Mouse (Mus musculus) frontal cortex, postnatal 10 days (tissue): Measurements from ENCODE around the gene Fzr1.

Experiments
- DNase-seq, 2 experiments: peaks; one replicate each; pipeline ENCODE4 v3.0.0; 2022; ENCODE audit warnings: low spot score in 2 of 2, mixed read lengths in 1 of 2

Fzr1 gene

DNA sequence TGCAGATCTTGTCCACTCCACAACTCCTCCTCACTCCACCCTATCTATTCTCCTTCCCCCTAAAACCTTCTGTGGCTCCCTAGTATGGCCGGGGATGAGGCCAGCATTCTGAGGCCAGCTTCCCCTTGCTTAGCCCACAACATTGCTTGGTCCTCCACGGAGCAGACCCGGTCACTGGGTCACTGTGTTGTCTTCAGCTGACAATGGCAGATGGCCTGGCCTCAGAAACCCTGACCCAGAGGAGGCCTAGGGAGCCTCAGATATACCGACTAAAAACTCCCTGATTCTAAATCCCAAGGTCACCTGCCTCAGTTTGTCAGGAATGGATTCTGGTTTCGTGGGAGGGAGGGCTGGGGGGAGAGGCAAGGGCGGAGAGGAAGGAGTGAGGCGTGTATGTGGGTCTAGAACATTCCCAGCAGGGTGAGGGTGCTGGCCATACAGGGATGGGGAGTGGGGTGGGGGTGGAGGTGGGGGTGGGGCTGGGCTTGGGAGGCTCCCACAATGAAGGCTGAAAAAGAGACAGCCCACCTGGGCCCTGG is 24.0 kb upstream of the Fzr1 start:
- no peak for DNase-seq

DNA sequence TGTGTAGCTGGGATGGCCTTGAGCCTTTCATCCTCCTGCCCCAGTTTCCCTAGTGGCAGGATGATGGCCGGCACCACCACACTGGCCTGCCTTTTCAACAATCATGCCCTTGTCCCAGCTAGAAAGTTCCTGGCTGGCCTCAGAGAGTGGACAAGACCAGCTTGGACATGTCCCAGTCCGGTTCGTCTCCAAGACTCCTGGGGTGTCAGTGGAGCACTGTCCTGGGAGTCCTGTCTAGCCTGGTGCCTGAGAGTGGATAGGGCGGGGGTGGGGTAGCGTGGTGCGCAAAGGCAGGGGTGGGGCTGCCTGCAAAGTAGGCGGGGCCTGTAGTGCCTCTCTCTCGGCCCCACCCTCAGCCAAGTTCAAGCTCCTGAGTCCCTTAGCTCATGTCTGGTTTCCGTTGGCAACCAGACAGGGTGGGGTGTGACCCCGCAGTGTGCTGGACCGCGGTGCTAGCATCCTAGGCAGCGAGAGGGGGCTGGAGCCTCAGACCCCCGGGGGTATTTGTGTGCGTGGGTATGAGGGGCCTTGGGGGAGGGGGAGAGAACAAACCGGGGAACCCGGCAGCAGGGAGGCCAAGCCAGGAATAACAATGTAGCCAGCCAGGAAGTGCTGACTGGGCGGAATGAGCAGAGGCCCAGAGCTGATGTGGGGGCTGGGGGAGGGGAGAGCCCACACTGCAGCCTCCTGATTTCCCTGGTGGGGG is 23.4 kb upstream of the Fzr1 start:
- DNase-seq, result peak in 1 of 2 experiments; percentile 71

DNA sequence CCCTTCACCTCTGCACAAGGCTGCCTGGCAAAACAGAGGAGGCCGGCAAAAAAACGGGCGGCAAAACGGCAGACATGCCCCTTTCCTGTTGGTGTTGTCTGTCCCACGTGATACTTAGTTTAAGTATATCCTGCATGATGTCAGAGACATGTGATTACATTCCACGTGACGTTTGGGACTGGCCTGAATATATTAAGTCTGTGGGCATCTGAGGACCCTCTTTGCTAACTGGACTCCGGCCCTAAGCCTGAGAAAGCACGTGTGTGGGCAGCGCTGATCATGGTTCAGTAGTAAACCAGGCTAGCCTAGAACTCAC is 22.8 kb upstream of the Fzr1 start:
- no peak for DNase-seq

DNA sequence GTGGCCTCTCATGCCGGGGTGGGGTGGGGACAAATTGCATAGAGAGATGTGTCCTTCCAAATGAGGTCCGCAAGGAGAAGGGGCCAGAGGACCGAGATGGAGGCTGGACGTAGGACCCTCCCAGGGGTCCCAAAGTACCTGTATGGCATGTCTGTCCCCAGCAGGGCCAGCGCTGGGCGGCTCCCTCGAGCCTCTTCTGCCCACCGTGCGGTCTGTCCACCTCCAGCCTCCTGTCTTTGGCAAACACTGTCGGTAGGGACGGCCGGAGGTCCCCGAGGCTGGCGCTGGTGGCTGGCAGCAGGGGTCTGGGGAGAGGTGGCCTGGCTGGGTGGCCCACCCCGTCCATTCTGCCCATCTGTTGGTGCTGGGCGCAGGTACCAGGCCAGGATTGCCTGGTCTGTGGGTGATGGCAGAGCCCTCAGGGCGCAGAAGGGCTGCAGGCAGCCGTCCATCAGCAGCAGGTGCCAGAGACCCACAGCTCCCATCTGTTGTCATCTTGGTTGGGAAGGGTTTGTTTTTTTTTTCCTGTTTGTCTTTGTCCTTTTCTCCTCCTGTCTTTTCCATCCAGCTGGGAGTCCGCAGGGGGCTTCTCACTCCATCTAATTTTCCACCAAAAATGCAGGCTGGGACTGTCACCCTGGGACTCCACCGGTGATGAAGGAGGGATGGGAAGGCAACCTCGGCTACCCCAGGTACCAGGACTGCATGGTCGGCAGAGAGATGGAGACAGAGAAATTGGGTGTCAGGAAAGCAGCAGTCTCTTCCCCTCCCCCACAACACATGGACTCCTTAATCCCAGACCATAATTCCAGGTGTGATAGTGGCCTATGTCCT is 22.3 kb upstream of the Fzr1 start:
- DNase-seq, result no peak

DNA sequence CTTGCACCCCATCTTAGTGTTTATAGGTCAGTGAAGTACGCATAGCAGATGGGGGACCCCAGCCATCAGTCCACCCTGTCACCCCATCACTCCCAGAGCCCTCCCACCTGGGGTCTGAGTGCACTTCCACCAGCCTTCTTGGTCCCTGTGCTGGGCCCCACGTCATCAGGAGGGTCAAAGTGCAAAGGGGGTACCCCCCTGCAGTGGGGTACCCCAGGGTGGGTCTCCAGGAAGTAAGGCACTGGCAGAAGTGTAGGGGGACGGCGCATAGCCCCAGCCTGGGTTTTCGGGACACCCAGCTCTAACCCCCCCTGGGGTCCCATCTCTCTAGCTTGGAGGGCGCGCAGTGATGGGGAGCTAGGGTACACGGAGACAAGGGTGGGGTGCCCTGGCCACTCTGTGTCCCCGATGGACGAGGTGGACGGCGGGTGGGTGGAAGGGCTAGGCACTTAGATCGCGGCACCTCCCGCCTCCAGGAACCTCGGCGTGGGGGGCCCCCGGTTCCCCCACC is 21.5 kb upstream of the Fzr1 start:
- no peak for DNase-seq

DNA sequence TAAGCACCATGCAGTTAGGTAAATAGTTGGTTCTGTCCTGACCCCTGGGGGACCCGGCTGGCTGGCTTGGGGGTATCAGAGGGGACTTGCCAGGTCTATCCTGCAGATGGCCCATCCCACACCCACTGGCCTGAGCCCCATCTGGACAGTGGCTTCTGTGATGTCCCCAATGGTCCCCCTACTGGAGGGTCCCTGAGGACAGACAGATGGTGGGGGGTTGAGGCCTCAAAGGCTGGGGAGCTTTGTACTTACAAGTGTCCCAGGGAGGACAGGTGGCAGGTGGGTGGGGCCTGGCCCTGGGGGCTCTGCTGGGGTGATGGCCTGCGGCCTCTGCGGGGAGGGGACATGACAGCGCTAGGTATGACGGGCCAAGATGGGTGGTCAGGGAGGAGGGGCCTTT is 21.0 kb upstream of the Fzr1 start:
- no peak for DNase-seq

DNA sequence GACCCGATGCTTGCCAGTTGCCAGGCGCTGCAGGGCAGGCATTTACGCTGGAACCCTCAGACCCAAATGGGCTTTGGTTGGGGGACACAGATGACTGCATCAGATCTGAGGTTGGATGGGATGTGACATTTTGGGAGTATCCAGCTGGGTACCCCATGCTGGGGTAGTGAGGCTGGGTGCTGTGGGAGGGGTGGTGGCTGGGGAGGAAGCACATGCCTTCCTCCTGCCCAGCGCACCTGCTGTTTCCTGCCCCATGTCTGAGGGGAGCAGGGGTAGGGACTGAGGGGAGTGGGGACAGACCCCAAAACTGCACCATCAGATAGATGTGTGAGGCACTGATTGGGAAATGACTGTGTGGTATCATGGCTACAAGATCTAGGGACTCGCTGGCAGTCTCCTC is 18.4 kb upstream of the Fzr1 start:
- no peak for DNase-seq

DNA sequence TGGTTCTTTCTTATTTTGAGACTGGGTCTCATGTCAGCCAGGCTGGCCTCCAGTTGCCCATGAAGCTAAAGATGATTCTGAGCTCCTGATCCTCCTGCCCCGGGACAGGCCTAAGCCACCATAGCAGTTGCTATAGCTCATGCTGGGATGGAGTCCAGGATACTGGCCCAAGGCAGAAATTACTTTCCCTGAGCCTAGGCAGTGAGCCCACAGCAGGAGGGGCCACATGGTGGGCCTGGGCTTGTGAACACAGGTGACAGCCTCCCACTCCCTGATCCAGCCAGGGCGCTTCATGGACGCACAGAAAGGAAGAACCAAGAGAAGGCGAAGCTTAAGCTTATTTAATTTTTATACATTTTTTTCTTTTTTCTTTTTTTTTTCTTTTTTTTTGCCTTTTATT is 17.5 kb upstream of the Fzr1 start:
- DNase-seq, result no peak

DNA sequence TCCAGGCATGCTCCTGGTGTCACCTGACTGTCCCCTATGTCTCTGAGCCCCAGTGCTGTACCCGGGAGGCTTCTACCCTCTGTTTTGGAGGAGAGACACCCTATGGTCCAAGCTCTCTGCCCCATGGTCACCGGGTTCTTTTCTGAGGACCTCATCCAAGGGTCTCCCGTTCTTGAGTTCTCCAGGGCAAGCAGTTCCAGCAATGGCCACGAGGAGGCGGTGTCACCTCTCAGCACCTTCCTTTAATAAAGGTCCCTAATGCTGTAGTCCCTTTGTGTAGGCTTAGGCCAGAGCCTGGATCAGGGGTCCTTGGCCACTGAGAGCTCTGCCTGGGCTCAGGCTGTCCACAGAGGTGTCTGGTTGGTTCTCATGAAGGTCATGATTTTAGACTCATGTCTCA is 16.8 kb upstream of the Fzr1 start:
- DNase-seq, result peak in 1 of 2 experiments; percentile 66

DNA sequence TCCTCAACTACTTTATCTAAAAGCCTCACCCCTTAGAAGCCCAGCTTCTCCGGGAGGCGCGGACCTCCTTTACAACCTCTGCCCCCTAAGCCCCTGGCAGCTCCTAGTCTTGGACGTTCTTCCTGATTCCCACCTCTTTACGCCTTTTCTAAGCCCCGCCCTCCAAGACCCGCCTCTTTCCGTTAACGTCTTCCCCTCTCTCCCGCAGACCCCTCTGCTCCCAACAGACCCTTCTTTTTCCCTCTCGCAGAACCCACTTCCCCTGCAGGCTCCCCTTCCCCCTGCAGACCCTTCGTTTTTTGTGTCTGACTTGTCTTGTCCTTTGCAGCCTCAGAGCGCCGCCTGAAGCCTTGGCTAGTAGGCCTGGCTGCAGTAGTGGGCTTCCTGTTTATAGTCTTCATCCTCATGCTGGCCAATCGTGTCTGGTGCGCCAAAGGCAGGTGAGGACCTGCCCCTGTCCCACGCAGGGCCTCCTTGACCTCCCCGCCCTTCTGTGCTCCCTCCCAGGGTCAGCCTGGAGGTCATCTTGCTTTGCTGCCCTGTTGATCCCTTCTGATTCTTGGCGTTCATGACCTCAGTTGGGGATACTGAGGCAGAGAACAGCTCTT is 15.2 kb upstream of the Fzr1 start:
- DNase-seq, result no peak

DNA sequence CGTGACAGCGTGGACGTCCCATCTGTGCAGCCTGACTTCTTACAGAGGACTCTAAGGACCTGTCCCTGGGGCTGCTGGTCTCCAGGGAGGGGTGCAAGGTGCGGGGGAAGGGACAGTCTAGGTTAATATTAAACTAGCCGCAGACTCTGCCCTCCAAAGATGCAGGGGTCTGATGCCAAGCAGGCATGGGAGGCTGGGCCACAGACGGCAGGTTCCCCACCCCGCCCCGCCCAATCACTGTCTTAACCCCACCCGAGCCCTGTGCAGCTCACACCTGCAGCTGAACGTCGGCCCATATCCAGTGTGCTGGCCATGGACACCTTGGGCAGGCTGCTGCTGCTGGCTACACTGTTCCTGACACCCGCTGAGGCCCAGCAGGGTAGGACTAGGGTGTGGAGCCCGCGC is 14.5 kb upstream of the Fzr1 start, which contains the start of gene Smim24:
TSS of gene Smim24 (plus strand) at position 271 of the 405 bp plus-strand sequence.
- DNase-seq, result no peak

DNA sequence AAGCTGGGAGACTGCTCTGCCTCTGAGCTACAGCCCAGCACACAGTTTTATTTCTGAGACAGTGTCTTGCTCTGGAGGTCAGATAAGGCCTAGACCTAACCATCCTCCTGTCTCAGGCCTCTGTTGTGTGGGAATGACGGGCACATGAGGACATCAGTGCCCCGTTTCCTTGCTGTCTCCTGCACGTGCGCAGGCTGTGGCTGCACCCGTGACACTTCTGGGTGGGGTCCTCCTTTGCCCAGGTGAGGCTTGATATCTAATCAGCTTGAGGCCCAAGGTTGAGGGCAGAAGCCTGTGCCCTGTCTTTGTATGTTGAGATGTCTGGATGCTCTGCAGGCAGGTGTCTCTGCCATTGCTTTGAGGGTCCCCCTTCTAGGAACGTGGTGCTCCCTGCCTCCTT is 14.0 kb upstream of the Fzr1 start:
- no peak for DNase-seq

DNA sequence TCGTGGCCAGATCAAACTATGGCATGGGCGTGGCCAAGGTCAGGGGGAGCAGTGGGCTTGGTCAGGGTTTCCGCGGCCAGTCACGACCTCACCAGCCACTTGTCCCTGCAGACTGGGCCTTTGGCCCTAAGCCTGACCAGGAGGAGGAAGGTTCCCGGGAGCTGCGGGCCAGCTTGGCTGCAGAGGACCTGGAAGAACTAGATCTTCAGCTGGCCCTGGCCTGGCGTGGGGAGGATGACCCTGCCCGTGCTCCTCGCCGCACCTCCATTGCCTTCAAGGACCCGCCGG is 12.3 kb upstream of the Fzr1 start:
- no peak for DNase-seq

DNA sequence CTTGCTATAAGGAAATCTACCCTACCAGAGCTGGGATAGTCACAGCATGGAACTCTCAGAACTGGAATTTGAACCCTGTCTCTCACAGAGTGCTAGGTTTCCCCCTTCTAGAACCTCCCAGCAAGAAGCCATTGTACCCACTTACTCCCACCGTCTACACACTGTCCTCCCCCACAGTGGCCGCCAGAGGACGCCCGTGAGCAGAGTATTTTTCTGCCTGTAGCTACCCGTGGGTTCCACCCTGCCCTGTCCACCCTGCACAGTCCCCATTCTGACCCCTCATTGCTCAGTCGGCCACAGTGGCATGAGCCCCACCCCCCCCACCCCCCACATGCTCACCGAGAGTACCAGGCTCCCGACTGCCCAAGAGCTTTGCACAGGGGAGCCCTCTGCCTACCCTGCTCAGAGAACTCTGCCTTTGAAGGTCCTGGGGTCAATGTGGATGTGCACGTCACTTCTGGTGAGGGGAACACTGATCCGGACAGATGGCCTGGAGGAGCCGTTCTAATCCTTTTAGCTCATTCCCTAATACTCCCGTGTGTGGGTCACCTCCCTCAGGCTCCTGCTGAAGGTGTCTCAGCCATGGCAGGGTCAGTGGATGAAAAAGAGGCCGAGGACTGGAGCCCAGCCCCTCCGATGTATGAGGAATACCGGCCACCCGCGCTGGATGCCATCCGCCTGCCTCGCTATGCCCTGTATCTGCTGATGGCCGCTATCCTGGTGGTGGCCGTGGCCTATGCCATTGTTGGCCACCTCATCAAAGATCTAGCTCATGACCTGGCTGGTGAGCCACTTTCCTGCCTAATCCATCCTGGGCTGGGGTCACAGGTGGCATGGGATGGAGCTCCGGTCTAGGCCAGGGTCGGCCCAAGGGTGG is 11.7 kb upstream of the Fzr1 start:
- peak in 1 of 2 experiments; percentile 70 for DNase-seq

DNA sequence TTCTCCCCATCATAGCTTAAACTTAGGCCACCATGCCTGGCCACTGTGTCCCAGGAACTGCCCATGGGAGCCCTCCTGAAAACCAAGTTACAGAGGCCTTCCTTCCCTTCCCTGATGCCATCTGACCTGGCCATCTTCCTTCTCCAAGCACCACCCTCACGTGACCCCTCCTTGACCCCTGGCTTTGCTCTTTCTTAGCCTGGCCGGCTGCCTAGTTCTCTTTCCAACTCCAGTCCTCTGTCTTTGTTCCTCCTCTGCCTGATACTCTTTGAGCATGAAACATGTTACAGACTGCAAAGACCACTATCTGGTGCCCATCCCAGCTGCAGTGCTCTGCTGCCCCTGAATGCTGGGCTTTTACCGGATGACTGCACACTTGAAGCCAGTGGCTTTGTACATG is 11.1 kb upstream of the Fzr1 start:
- no peak for DNase-seq

DNA sequence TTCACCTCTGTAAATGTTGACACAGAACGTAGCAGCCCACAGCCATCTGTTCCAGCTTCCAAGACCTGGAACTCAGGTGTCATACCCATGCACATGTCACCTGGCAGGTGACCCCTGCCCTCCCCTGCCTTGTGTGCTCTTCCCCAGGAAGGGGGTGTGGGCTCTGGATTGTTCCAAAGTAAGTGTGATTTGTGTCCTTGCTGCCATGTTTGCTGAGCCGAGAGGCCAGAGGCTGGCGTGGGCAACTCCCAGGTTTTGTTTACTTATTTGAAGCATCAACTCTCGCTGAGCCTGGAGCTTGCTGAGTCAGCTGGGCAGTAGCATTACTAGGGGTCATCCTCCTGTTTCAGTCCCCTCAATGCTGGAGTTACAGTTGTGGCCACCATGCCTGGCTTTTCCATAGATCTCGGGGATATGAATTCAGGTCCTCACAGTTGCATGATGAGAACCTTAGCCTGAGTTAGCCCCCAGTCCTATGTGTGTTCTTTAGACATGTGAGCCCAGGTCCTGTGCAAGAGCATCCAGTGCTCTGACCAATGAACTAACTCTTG is 10.3 kb upstream of the Fzr1 start, which contains the start of gene Gm48552:
TSS of gene Gm48552 (plus strand) at position 501 of the 551 bp plus-strand sequence.
- DNase-seq, result no peak

DNA sequence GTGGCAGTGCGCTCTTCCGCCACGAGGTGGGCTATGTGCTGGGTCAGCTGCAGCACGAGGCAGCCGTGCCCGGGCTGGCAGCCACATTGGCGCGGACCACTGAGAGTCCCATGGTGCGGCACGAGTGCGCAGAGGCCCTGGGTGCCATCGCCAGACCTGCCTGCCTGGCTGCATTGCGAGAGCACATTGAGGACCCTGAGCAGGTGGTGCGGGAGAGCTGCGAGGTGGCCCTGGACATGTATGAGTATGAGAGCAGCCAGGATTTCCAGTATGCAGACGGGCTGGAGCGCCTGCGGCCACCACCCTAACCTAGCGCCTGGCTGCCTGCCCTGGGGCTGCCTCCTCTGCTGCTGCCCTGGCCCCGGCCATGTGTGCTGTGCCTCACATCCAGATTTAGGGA is 9.4 kb upstream of the Fzr1 start:
- DNase-seq, result no peak

DNA sequence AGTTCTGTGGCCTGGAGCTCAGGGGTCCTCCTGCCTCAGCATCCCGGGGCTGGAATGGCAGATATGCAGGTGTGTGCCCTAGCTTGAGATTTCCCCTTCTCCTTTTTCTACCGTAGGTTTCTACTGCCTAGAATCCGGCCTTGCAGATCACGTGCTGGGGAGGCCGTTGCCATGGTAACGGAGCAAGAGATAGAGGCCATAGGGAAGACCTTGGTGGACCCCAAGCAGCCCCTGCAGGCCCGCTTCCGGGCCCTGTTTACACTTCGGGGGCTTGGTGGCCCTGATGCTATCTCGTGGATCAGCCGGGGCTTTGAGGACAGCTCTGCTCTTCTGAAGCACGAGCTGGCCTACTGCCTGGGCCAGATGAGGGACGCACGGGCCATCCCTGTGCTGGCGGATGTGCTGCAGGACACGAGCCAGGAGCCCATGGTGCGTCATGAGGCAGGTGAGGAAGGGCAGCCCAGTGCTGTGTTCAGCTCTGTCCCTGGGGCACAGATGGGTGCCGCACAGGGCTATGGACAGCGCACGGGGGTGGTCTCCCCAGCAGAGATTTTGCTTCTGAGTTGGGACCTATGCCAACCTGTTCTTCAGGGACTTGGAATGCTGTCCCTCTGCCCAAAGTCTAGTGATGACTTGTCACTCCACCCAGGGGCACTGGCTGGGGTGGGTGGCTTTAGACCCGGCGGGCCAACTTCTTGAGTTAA is 7.4 kb upstream of the Fzr1 start:
- DNase-seq, result no peak

DNA sequence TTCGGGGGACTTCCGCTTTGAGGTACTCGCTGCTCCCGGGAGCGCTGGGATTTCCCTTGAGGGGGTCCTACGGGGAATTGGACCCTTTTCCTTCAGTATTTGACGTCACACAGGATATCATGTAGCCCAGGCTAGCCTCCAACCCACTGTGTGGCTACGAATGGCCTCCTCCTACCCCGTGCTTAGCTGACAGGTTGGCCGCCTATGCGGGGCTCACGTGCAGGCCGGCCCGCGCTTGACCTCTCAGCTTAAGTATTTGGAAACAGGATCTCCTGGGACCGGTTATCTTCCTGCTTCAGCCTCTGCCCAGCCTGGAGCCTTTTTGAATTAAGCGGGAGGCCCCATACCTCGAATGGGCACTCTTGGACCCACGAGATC is 6.3 kb upstream of the Fzr1 start:
- DNase-seq, result no peak

DNA sequence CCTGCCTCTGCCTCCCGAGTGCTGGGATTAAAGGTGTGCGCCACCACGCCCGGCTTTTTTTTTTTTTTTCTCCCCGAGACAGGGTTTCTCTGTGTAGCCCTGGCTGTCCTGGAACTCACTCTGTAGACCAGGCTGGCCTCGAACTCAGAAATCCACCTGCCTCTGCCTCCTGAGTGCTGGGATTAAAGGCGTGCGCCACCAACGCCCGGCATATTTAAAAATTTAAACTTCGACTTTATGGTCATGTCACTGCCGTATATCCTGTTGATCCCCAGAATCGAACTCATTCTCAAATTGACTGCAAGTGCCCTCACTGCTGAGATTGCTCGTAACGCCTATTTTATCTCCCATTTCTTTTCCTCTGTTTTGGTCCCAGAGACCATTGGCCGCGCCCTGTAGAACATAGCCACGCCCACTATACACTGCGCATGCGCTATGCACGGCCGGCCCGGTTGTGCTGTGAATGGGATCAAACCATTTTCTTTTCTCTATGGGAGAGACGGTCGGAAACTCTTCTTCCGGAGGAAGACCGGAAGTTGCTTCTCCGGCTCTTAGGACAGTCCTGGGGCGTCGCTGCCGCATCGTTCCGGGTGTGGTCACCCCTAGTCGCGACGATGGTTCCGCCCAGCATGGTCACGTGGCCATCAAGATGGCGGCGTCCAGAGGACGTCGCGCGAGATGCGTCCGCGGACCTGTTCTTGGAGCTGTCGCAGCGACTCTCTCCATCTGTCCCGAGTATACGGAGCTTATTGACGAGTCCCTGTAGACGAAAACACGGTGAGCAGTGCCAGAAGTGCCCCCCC is 5.7 kb upstream of the Fzr1 start, which contains the start of the genes Dohh and Gm48551:
TSS of gene Dohh (plus strand) at position 627 of the 803 bp plus-strand sequence.
TSS of gene Gm48551 (plus strand) at position 665 of the 803 bp plus-strand sequence.
- peak; percentile 97 to 98 for DNase-seq
